Mouse (Mus musculus): ENCODE measurements around the gene Gm6583. TPM values are rescaled to one million over a fixed set of nuclear protein-coding genes. Genes with fewer than 3 reads are reported as not detected.
"Not testable (repeated sequence)": the region's sequence is repeated elsewhere in the genome, so short reads cannot be mapped to it uniquely, and the experiment has no call there.

The Gm6583 gene
- total RNA-seq, 2 experiments from 2014 or later, result not detected

GRCm38 (mm10) chr5:112335473-112335872 lies 20.4 kb downstream of the Gm6583 start:
- Histone ChIP-seq H3K4me3 (no peak overlapping the region), H3K27ac (no peak overlapping the region)
- TF ChIP-seq CTCF (conservative IDR thresholded peaks at IDR 0.05), result peak; percentile 77
- peak in 1 of 2 experiments; percentile 61 for DNase-seq (ENCODE audit: low spot score in 2 of 2)

GRCm38 (mm10) chr5:112329805-112330564 lies 25.8 kb downstream of the Gm6583 start:
- Histone ChIP-seq H3K27ac (no peak overlapping the region), H3K4me3 (no peak overlapping the region)
- DNase-seq (ENCODE audit: low spot score in 2 of 2), result no peak
- TF ChIP-seq CTCF (conservative IDR thresholded peaks at IDR 0.05), result no peak

- no peak for TF ChIP-seq CTCF (conservative IDR thresholded peaks at IDR 0.05)
- no peak overlapping the region for H3K4me3 ChIP-seq
- no peak for DNase-seq (ENCODE audit: low spot score in 2 of 2)
Observed at GRCm38 (mm10) chr5:112327854-112328253, 28.0 kb downstream of the Gm6583 start.

GRCm38 (mm10) chr5:112326446-112327009 lies 29.3 kb downstream of the Gm6583 start:
- H3K4me3 ChIP-seq, result peak overlapping the region; percentile 91
- H3K27ac ChIP-seq, result peak overlapping the region; percentile 95
- no peak for TF ChIP-seq CTCF (conservative IDR thresholded peaks at IDR 0.05)
- no peak for DNase-seq (ENCODE audit: low spot score in 2 of 2)

More at GRCm38 (mm10) chr5:112327854-112328253, 28.0 kb downstream of the Gm6583 start:
- no peak overlapping the region for H3K27ac ChIP-seq

- TF ChIP-seq CTCF (conservative IDR thresholded peaks at IDR 0.05), result peak; percentile 58
- DNase-seq (ENCODE audit: low spot score in 2 of 2), result peak; percentile 96 to 97
- Histone ChIP-seq H3K27ac (peak within 1 kb of the TSS; percentile 95), H3K4me3 (peak within 1 kb of the TSS; percentile 91)
Observed at GRCm38 (mm10) chr5:112325546-112326445, 30.0 kb downstream of the Gm6583 start, which contains the start of gene Tfip11. Tfip11 (plus strand) TSS chr5:112326358.

- no peak overlapping the region for H3K4me3 ChIP-seq
- no peak for TF ChIP-seq CTCF (conservative IDR thresholded peaks at IDR 0.05)
- no peak for DNase-seq (ENCODE audit: low spot score in 2 of 2)
- H3K27ac ChIP-seq, result peak overlapping the region; percentile 95; the same call in 1 of the 2 replicates
Observed at GRCm38 (mm10) chr5:112324637-112325545, 30.9 kb downstream of the Gm6583 start.

- TF ChIP-seq CTCF (conservative IDR thresholded peaks at IDR 0.05), result no peak
- Histone ChIP-seq H3K4me3 (no peak overlapping the region), H3K27ac (no peak overlapping the region)
- DNase-seq (ENCODE audit: low spot score in 2 of 2), result no peak
Observed at GRCm38 (mm10) chr5:112323246-112323645, 32.6 kb downstream of the Gm6583 start.

- Histone ChIP-seq H3K4me3 (no peak overlapping the region), H3K27ac (peak overlapping the region; percentile 85)
- TF ChIP-seq CTCF (conservative IDR thresholded peaks at IDR 0.05), result no peak
- DNase-seq (ENCODE audit: low spot score in 2 of 2), result no peak
Observed at GRCm38 (mm10) chr5:112321376-112321775, 34.5 kb downstream of the Gm6583 start.

GRCm38 (mm10) chr5:112320936-112321335 lies 34.9 kb downstream of the Gm6583 start:
- peak overlapping the region; percentile 85 for H3K27ac ChIP-seq
- peak; percentile 81 to 87 for DNase-seq (ENCODE audit: low spot score in 2 of 2)
- no peak for TF ChIP-seq CTCF (conservative IDR thresholded peaks at IDR 0.05)
- no peak overlapping the region for H3K4me3 ChIP-seq

- Histone ChIP-seq H3K4me3 (no peak overlapping the region), H3K27ac (peak overlapping the region; percentile 85)
- TF ChIP-seq CTCF (conservative IDR thresholded peaks at IDR 0.05), result no peak
- no peak for DNase-seq (ENCODE audit: low spot score in 2 of 2)
Observed at GRCm38 (mm10) chr5:112320379-112320778, 35.5 kb downstream of the Gm6583 start.

GRCm38 (mm10) chr5:112319343-112319742 lies 36.5 kb downstream of the Gm6583 start:
- H3K4me3 ChIP-seq; DNase-seq (ENCODE audit: low spot score in 2 of 2): not testable (repeated sequence)
- peak overlapping the region; percentile 85 for H3K27ac ChIP-seq

GRCm38 (mm10) chr5:112317328-112317727 lies 38.5 kb downstream of the Gm6583 start:
- Histone ChIP-seq H3K4me3 (no peak overlapping the region), H3K27ac (no peak overlapping the region)
- no peak for DNase-seq (ENCODE audit: low spot score in 2 of 2)
- TF ChIP-seq CTCF (conservative IDR thresholded peaks at IDR 0.05), result no peak
